Mouse (Mus musculus) lung, embryonic 16.5 days (tissue): ENCODE measurements at regions not wholly inside any gene's neighbourhood (a gene's known extent, or its start where the extent isn't known, plus 50 kb on each side); places are given as distances from the start of the nearest gene placed in this dataset.

Experiments used
- ATAC-seq: fragments of 200-750 bp; cut with Nextera tagmentation; 2 replicates; pipeline ENCODE4 v1.8.0; 2017; ENCODE audit warnings: low read depth, mild to moderate bottlenecking, moderate library complexity
- H3K27ac ChIP-seq: fragments of 300-500 bp; sonication (generic); 2 replicates; pipeline ENCODE4 v1.5.1; 2014; ENCODE audit warnings: mild to moderate bottlenecking, control low read depth, low read length
- H3K27me3 ChIP-seq: fragments of 300-500 bp; sonication (generic); 2 replicates; pipeline ENCODE4 v1.6.1; 2014; ENCODE audit warnings: low read depth, low read length, mixed read lengths; ENCODE audit not compliant: control insufficient read depth, insufficient read depth
- H3K36me3 ChIP-seq: fragments of 300-500 bp; sonication (generic); 2 replicates; pipeline ENCODE4 v1.6.1; 2014; ENCODE audit warnings: low read length; ENCODE audit not compliant: control insufficient read depth, insufficient read depth
- H3K4me1 ChIP-seq: fragments of 300-500 bp; sonication (generic); replicated peaks from 2 replicates; pipeline ENCODE4 v1.6.1; 2014; ENCODE audit warnings: low read length, mixed read lengths; ENCODE audit not compliant: control insufficient read depth, insufficient read depth
- H3K4me2 ChIP-seq: fragments of 300-500 bp; sonication (generic); 2 replicates; pipeline ENCODE4 v1.6.1; 2014; ENCODE audit warnings: low read depth, low read length, control low read depth
- H3K4me3 ChIP-seq: fragments of 300-500 bp; sonication (generic); 2 replicates; pipeline ENCODE4 v1.5.1; 2014; ENCODE audit warnings: mild to moderate bottlenecking, low read length, control low read depth
- H3K9ac ChIP-seq: fragments of 300-500 bp; sonication (generic); 2 replicates; pipeline ENCODE4 v1.6.1; 2014; ENCODE audit warnings: low read length, control low read depth
- H3K9me3 ChIP-seq: fragments of 300-500 bp; sonication (generic); 2 replicates; pipeline ENCODE4 v1.6.1; 2016; ENCODE audit warnings: low read length; ENCODE audit not compliant: control insufficient read depth
- WGBS: fragments of 180-500 bp; shearing (Covaris S2); extraction: QIAGEN DNeasy Blood & Tissue Kit; methylation state at CpG from one replicate; pipeline ENCODE4 v1.1.7; 2014; 5-methylcytosine and 5-hydroxymethylcytosine counted together

DNA sequence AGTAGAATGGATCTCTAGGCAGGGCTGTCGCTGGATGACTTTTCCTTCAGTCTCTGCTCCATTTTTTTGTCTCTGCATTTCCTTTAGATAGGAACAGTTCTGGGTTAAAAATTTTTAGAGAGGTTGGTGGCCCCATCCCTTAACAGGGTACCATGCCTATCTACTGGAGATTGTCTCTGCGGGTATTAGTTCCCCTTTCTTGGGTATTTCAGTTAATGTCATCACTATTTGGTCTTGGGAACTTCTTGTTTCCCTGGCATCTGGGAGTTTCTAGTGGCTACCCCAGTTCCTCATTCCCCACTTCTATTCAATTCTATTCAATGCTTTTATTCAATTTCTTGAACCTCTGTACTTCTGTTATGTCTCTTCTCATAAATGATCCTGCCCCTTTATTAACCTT is 3016.3 kb downstream of the Gm37988 start:
- 82% methylated on average over 2 of the region's 2 CpGs for WGBS
- H3K9ac ChIP-seq, result no peak overlapping the region
- H3K9me3 ChIP-seq, result no peaks in the 10 kb centered on the region
- H3K27ac ChIP-seq, result no peak overlapping the region
- H3K4me3 ChIP-seq, result no peak overlapping the region
- H3K4me1 ChIP-seq, result no peaks in the 10 kb centered on the region
- H3K27me3 ChIP-seq, result no peaks in the 10 kb centered on the region
- no peak overlapping the region for H3K4me2 ChIP-seq
- H3K36me3 ChIP-seq, result no peaks in the 10 kb centered on the region
- no peak for ATAC-seq
